Mouse (Mus musculus) G1E (cell line): ENCODE data around the gene Acat3.

Source experiments
- CTCF ChIP-seq: IDR thresholded peaks from 2 replicates; pipeline ENCODE4 v1.5.1; 2012; ENCODE audit warnings: low read depth, low read length, inconsistent platforms, mixed read lengths
- GATA1 ChIP-seq: IDR thresholded peaks from 2 replicates; pipeline ENCODE4 v1.6.1; 2012; ENCODE audit warnings: borderline replicate concordance, low read length, inconsistent platforms, mixed read lengths
- GATA2 ChIP-seq: IDR thresholded peaks from 2 replicates; pipeline ENCODE4 v1.6.1; 2012; ENCODE audit warnings: low read depth, low read length, inconsistent platforms, borderline replicate concordance
- POLR2AphosphoS5 ChIP-seq: IDR thresholded peaks from 2 replicates; pipeline ENCODE4 v1.6.1; 2012; ENCODE audit warnings: low read depth, low read length, inconsistent platforms; ENCODE audit not compliant: insufficient replicate concordance
- TAL1 ChIP-seq: conservative IDR thresholded peaks from 2 replicates; pipeline ENCODE4 v1.6.1; 2012; ENCODE audit warnings: low read depth, low read length, inconsistent platforms, mixed read lengths

GRCm38 (mm10) chr17:12925001-12925400 lies 15.4 kb downstream of the Acat3 start:
- TF ChIP-seq GATA1 (no peak), CTCF (no peak), TAL1 (no peak), GATA2 (no peak), POLR2AphosphoS5 (no peak)
